Mouse (Mus musculus) gastrocnemius, adult 8-10 months (tissue): Measurements from ENCODE around the gene Hs3st4. TPM values are rescaled to one million over a fixed set of nuclear protein-coding genes. Genes with fewer than 3 reads are reported as not detected.

ENCODE experiments used
- DNase-seq, 2 experiments: peaks; one replicate each; pipeline ENCODE4 v3.0.0; 2022; ENCODE audit warnings: low spot score in 2 of 2
- total RNA-seq, 4 experiments: library from RNA; stranded (reverse); gene quantifications; 2 replicates each; pipeline ENCODE4 v1.2.4; 2022

Gene Hs3st4
- total RNA-seq: not detected

DNA sequence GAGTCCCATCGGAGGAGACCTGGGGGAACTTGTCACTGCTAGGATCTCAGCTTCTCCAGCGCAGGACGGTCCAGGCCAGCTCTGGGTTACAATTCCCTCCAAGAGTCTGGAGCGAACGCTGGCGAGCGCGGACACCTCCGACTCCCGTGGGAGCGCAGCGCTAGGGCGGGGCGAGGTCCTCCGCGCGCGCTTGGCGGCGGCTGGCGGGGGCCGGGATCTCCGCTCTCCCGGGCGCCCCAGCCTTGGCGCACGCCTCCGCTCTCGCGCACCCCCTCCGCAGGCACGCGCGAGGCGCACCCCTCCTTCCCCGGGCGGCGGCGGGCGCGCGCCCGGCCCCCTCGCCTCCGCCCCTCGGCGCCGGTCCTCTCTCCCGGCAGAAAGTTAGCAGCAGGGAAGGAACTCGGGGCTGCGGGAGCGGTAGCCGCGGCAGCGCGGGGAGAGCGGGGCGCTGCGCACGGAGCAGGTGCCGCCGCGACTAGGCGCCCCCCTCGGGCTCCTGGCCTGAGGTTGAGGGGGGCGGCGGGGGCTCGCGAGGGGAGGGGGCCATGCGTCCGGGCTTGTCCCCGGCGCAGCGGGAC lies at the start of gene Hs3st4:
Gene Hs3st4 (plus strand): TSS at position 409 of the 578 bp plus-strand sequence.
- no peak for DNase-seq

DNA sequence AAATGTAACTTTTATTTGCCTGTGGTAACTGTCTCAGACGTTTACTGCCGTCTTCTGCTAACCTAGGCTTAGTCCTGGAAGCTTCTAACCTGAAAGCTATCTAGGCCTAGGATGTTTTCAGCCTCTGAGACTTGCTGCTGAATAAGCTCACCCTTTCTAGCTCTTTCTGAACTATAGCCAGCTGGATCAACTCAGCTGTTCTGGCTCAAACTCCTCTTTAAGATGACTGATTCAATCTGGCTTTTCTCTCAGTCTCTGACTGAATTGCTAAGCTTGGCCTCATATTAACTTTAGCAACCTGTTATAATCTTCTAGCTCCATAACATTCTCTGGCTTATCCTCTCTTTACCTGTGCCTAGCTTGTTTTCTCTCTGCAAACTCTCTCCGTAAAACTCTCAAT lies 35.8 kb upstream of the Hs3st4 start:
- no peak for DNase-seq

DNA sequence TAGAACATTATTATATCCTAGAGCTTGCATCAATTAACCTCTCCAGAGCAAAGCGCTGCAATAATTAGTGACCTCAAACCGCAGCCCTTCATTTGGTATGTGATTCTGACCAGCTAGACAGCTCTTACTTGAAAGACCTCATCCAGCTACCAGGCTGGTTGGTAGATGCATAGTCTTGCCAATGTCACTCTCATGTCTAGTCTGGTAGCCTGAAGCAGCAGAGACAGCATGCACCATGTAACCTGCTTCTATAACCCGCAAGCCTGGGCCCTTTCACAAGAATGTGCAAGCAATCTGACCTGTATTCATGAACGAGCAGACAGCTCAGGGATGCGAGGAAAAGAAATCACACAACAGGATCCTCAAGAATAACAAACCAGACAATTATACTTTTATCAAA lies 19.6 kb upstream of the Hs3st4 start:
- DNase-seq: no peak

DNA sequence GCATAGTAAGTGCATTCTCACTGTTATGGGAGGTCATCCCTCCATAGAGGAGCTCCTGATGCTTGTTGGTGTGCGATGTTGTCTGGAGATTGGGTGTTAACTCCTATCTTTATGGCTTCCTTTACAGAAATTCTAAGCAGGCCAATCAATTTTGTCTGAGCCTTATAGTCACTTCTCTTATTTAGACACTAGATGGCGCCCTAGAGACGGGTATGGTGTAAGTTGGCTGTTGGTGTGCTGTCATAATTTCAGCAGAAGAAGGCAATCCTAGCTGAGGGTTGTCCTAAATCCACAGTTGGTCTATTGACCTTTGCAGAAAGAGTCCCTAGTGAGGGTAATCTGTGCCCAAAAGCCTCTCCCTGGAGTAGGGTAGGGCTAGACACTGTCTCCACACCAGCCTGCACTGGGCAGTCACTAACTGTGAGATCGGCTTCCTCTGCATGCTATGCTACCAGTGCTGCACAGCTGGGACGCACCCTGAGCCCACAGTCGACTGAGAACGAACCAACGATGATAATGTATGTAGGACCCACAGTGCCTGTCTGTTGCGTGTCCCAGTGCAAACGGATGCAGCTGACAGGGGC lies 18.0 kb upstream of the Hs3st4 start:
- no peak for DNase-seq

DNA sequence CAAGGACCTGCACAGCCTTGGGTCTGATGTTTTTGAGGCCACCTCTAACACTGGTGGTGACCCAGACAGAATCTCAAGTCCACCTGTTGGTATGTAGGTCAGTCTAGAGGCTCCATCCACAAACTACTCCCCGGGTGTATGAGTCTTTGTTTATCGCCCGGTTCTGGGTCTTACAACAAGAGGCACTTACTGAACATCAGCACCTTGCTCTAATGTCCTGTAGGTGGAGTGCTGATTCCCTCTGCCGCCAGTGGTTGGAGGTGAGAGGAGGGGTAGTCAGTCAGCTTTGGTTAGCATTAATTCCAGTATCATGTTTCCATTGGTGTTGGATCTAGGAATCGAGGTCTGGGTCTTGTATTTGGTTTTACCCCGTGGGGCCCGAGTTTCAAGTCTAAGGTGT lies 17.2 kb upstream of the Hs3st4 start:
- DNase-seq: no peak

DNA sequence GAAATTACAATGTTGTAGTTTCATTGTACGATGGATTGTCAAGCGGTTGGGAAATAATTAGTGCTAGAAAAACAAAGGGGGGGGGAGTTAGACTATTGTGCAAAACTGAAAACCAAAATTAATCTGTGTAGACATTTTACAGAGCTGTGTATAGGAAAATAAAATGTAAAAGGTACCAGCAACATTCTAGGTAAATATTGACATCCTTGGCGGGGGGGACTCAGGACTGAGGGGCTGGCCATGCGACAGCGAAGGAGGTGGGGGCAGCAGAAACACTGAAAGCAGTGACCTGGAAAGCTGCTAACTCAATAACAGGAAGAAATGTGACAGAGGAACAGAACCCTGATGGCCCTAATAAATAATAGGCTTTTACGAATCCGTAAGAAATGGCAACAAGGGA lies 7.2 kb upstream of the Hs3st4 start:
- no peak for DNase-seq

DNA sequence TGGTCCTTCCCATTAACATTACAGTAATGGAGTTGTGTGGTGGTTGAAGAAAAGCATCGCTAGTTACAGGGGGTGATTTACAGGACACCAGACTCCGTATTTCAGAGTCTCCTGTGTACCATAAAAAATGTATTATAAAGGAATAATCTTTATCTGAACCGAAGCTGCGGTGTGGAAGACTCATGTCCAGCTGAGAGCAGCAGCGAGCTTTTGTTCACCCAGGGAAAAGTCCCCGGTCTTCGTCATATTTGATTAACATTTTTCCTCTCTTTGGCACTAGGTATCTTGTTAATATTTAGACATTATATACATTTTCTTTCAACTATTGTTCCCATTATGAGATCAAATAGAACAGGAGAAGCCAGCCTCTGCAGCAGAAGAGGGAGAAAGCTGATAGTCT lies 1.2 kb upstream of the Hs3st4 start:
- no peak for DNase-seq

DNA sequence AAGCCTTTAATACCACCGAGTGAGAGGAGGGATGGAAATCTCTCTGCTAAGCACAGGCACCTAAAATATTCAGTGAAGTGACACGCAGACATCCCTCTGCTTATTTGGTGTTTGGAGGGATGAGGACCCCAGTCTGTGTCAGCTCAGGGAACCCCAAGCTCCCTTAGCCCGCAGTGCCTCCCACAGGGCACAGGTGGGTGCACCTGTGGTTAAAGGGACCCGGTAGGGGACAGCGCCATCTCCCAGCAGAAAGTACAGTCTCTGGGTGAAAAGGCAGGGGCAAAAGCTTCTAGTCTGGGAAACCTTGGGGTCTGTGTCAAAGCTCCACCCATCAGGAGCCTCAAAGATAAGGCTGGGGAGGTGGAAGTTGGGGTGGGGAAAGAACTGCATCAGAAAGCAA lies 659 bp upstream of the Hs3st4 start:
- DNase-seq: no peak

DNA sequence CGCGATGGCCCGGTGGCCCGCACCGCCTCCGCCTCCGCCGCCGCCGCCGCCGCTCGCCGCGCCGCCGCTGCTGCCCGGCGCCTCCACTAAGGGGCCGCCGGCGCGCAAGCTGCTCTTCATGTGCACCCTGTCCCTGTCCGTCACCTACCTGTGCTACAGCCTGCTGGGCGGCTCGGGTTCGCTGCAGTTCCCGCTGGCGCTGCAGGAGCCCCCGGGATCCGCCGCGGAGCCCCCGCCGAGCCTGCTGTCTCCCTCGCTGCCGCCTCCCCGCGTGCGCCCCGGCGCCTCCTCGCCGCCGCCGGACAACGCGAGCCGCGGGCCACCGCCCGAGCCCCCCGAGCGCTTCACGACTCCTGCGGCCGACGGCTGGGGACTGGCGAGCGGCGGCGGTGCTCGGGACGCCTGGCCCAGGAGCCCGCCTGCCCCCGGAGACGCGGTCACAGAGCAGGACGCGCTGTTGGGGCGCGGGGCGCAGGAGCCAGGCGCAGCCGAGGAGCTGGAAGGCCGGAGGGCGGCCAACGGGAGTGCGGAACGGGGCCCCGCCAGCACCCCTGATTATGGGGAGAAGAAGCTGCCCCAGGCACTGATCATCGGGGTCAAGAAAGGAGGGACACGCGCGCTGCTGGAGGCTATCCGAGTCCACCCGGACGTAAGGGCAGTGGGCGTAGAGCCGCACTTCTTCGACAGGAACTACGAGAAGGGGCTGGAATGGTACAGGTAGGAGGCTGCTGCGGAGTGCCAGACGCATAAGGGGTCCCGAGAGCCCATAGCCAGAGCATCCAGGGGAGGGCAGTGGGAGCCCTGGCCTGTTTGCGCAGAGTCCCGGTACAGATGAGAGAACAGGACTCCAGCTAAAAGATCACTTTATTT lies 743 bp downstream of the Hs3st4 start:
- no peak for DNase-seq

DNA sequence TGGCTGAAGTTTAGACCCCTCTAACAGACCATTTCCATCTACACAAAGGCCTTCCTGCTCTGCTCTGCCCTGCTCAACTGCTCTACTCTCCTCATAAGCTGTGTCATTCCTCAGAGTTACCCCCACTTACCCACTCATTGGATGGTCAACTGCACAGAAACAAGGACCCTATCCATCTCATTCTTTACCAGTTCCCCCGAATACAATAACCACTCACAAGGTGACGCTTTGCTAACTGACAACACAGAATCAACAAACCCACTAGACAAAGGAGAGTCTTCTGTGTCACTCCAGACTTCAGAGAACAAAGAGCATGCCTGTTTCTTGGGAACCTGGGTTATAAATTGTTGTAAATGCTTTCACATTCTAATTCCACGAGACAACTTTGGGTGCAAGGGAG lies 9.5 kb downstream of the Hs3st4 start:
- DNase-seq: no peak

DNA sequence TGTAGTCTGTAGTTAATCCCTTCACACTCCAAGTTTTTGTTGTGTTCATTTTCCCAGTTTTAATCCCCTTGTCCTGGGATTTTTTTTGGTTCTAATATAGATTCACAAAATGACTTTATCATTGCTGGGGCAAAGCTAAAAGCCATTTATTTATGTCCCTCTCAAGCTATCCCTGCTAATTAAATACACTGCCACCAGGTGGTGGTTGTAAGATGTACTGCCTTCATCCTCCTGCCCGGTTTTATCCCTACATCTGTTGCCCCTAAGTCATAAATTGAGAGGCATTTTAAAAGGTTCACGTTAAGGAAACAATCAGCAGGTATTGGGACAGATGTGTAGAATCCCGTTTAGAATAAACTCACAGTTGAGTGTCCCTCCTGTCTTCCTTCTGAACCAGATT lies 14.6 kb downstream of the Hs3st4 start:
- no peak for DNase-seq

DNA sequence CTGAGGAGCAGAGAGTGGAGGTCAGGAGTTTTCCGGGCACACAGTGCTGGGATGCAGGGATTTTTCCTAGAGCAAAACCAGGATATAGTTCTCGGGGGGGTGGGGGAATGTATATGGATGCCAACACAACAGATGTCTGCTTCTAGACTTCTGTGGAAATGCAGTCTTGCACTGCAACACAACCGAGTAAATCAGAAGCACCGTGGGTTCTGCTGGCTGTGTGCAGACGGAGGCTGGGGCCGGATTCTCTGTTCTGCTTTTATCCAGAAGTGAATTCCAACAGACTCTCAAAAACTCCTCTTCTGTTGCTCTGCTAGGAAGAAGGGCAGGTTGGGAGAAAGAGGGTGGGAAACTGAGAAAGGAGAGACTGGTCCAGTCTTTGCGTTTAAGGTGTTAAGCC lies 15.9 kb downstream of the Hs3st4 start:
- DNase-seq: no peak

DNA sequence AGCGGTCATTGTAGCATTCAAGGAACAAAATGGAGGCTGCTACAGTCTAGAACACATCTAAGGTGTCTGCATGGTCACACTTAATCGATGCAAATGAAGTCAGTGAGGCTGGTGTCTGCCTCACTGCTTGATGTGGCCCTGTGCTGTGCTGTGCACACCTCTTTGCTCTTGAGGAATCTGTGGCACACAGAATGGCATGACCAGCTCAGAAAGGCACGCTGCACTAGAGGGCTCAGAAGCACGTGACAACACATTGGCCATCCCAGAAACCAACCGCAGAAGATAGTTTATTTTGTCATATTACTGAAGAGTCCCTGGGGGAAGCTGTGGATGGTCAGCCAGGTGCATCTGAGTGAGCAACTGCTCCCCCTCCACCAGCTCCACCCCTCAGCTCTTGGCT lies 44.2 kb downstream of the Hs3st4 start:
- no peak for DNase-seq

DNA sequence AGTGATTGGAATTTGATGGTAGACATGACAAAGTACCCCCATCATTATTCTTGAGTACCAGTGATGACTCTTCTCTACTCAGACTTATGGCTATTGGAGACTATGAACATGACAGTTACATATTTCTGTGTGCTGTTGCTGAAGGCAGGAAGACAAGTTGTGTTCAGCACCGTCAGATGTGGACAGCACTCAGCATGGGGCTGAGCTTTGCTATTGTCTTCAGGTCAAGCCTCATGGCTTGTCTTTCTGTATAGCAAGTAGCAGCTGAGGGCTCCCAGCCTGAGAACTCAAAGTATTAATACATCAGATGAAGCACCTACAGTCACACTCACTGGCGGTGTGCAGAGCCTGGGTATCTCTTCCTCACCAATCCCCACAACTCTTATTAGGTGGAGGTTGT lies 49.6 kb downstream of the Hs3st4 start:
- no peak for DNase-seq

DNA sequence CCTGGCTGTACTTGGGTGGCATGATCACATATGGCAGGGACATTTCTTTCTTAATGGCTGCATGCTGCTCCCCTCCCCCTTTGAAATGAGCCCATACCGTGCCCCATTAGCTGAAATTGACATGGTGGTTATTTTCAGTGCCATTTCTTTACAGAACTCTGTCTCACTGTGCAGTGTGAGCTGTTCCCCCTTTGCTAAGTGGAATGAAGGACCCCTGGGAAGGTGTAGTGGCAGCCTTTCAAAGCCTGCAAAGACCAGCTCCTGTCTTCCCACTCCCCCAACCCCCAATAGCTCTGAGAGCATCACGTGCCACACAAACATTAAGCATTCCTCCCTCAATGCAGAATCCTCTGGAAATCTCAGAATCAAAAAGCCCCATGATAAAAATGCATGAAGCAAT lies 50.7 kb downstream of the Hs3st4 start:
- no peak for DNase-seq

DNA sequence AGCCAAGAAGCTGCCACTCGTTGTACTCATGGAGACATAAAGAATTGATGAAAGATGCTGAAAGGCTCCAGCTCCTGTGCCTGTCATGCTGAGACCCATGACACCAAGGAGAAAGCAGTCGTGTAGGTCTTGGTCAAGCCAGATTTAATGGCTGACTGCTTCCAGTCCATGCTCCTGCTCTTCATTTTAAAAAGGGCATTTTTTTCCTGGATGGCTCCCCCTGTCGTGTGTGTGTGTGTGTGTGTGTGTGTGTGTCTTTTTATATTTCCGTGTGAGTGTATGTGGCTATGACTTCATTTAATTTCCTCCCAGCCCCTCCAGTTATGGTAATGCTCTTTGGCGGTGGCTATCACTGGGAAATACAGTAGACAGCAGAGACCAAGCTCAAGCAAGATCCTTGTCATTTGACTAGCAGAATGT lies 54.6 kb downstream of the Hs3st4 start:
- no peak for DNase-seq

DNA sequence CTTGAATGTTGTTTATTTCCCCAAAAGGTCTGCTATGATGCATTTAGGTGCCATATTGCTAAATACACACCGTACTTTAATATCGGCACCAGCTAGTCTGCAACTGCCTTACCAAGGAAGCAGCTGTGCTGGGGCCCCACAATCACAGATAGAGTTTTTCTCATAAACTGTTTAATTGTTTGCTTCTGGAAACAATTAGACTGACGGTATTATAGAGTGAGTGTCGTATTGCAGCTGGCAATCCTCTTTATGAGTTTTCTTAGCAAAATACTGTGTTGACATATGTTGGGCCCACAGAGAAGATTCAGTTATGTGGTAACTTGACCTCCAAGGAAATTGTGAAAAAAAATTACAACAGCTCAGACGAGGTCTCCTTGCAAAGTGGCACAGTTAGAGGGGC lies 56.5 kb downstream of the Hs3st4 start:
- DNase-seq: no peak

DNA sequence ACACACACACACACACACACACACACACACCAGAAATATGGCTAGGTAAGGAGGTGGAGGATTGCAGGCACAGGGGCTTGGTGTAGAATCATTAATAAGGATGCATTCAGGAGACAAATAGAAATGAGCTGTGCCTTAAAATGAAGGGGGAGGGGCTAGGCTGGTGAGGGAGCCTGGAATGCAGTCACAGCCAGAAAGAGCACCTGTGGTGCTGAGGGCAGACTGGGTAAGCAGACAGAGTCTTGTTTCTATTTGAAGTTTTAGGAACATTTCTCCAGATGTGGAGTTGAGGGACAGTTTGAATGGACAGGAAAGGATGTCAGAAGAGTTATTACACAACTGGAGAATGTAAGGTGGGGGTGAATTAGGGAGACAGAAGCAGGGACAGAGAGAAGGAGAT lies 64.7 kb downstream of the Hs3st4 start:
- no peak for DNase-seq

DNA sequence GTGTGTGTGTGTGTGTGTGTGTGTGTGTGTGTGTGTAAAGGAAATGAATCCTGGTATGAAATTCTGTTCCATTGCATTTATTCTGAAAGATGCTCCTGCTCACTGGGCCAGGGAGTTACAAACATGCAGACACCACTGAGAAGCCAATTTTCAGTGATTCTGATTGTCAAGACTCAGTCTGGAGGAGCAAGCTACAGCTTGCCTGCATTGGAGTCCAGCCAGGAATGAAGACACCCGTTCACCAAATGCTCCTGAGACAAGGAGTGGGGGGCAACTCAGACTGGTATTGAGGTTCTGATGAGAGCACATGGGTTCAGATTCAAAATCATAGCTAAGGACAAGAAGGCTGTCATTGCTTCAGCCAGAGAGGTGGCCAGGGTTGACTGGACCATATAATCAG lies 66.3 kb downstream of the Hs3st4 start:
- no peak for DNase-seq

DNA sequence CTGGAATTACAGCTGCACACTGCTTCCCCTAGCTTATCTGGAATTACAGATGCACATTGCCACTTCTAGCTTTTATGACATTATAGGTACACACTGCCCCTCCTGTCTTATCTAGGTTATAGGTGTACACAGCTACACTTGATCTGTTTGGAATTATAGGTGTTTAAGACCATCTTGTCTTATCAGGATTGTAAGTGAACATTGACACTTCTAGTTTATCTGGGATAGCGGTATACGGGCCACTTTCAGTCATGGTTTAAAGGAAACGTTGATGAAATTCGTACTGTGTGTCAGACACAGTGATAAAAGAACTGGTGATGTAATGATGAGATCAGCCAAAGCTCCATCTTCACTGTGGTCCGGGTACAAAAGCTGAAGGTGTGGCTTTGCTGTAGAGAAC lies 67.8 kb downstream of the Hs3st4 start:
- no peak for DNase-seq

DNA sequence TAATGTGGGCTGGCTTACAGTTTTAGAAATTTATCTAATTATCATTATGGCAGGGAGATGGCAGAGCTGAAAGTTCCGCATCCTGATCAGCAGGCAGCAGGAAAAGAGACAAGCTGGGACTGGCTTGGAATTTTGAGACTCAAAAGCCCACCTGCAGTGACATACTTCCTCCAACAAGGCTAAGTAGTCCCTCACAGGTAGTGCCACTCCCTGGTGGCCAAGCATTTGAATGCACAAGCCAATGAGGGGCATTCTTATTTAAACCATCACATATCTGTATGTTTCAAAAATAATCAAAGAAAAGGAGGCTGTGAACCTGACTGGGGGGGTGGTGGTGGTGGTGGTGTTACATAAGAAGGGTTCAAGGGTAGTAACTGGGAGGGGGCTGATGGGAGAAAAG lies 101.1 kb downstream of the Hs3st4 start:
- DNase-seq: no peak

DNA sequence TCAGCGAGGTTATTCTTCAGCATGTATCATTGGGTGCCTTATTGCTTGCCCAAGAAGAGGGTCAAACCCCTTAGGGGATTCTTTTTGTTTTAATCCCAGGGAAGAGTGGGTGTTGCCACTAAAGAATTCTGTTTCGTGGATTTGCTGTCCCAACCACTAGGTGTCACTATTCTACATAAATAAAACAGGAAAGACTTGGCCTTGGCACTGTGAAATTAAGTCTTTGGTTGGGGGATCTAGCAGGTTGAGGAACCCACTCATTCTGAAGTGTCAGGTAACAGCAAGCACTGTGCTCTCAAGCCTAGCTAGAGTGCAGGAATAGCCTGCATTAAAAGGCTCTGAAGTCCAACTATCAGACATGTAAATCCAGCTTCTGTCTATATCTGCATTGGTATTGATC lies 146.3 kb downstream of the Hs3st4 start:
- no peak for DNase-seq

DNA sequence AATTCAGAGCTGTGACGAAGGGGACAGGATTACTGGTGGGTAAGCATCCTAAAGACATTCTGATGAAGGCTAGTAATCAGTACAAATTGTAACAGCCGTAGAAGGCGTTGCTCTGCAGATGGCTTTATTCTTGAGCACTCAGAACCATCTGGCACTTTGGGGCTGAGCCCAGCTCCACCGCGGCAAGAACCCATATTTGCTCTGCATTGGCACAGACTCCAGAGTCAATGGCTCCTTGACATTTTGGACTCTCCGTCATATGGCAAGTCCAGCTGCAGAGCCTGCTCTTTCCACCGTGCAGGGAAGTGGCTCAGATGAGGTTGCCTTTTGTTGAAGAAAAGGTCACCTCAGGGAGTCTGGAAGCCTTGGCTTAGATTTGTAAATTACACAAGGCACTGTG lies 148.6 kb downstream of the Hs3st4 start:
- peak in 1 of 2 experiments; percentile 32 for DNase-seq
